Mouse (Mus musculus): Measurements from ENCODE around the gene Rps2.
A peak's percentile ranks its signal among the peaks of the same experiment; 100 is the strongest.
"Not testable (repeated sequence)": the region's sequence is repeated elsewhere in the genome, so short reads cannot be mapped to it uniquely, and the experiment has no call there.

Rps2 gene

GRCm38 (mm10) chr17:24706982-24707800 lies 10.7 kb upstream of the Rps2 start, which contains the start of gene Tbl3:
Tbl3 (minus strand) TSS chr17:24707660.
- peak; percentile 96 for DNase-seq

GRCm38 (mm10) chr17:24707801-24708425 lies 10.0 kb upstream of the Rps2 start:
- DNase-seq: no peak

- DNase-seq: no peak
Measured at GRCm38 (mm10) chr17:24708646-24709045, 9.3 kb upstream of the Rps2 start.

GRCm38 (mm10) chr17:24715556-24715955 lies 2.4 kb upstream of the Rps2 start:
- DNase-seq: no peak

GRCm38 (mm10) chr17:24716166-24716682 lies 1.7 kb upstream of the Rps2 start:
- no peak for DNase-seq

- not testable (repeated sequence) for DNase-seq
Measured at GRCm38 (mm10) chr17:24718938-24719337, 1.0 kb downstream of the Rps2 start.

GRCm38 (mm10) chr17:24719494-24720222 lies 1.7 kb downstream of the Rps2 start:
- DNase-seq: peak; percentile 98

GRCm38 (mm10) chr17:24720616-24721015 lies 2.7 kb downstream of the Rps2 start:
- not testable (repeated sequence) for DNase-seq

GRCm38 (mm10) chr17:24721383-24721955 lies 3.6 kb downstream of the Rps2 start:
- not testable (repeated sequence) for DNase-seq

- DNase-seq: no peak
Measured at GRCm38 (mm10) chr17:24722220-24722924, 4.5 kb downstream of the Rps2 start.

- DNase-seq: no peak
Measured at GRCm38 (mm10) chr17:24723122-24723880, 5.4 kb downstream of the Rps2 start.

- no peak for DNase-seq
Measured at GRCm38 (mm10) chr17:24723881-24724180, 5.9 kb downstream of the Rps2 start.

- peak; percentile 93 for DNase-seq
Measured at GRCm38 (mm10) chr17:24724184-24724583, 6.3 kb downstream of the Rps2 start, which contains the start of gene Ndufb10. Ndufb10 (minus strand) TSS chr17:24724478.

GRCm38 (mm10) chr17:24725637-24726390 lies 7.9 kb downstream of the Rps2 start:
- DNase-seq: no peak

- no peak for DNase-seq
Measured at GRCm38 (mm10) chr17:24727618-24728017, 9.7 kb downstream of the Rps2 start, which contains the start of gene Rpl3l. Rpl3l (plus strand) TSS chr17:24727820.

- DNase-seq: no peak
Measured at GRCm38 (mm10) chr17:24728184-24728583, 10.3 kb downstream of the Rps2 start.

GRCm38 (mm10) chr17:24729067-24729466 lies 11.2 kb downstream of the Rps2 start:
- no peak for DNase-seq

- DNase-seq: no peak
Measured at GRCm38 (mm10) chr17:24730787-24731186, 12.9 kb downstream of the Rps2 start.

- no peak for DNase-seq
Measured at GRCm38 (mm10) chr17:24732233-24732935, 14.5 kb downstream of the Rps2 start.

- DNase-seq: no peak
Measured at GRCm38 (mm10) chr17:24733434-24734050, 15.6 kb downstream of the Rps2 start.

Measured in right cerebral cortex, postnatal 25 days (tissue).